Mouse (Mus musculus) heart, postnatal 0 days (tissue): ENCODE measurements around the gene Adam10.

Experiments
- CTCF ChIP-seq: IDR thresholded peaks from 2 replicates; pipeline ENCODE4 v1.5.1; 2016; ENCODE audit warnings: antibody characterized with exemption, control low read depth, low read depth
- EP300 ChIP-seq: IDR thresholded peaks from 2 replicates; pipeline ENCODE4 v1.6.1; 2016; ENCODE audit warnings: antibody characterized with exemption, low read depth

DNA sequence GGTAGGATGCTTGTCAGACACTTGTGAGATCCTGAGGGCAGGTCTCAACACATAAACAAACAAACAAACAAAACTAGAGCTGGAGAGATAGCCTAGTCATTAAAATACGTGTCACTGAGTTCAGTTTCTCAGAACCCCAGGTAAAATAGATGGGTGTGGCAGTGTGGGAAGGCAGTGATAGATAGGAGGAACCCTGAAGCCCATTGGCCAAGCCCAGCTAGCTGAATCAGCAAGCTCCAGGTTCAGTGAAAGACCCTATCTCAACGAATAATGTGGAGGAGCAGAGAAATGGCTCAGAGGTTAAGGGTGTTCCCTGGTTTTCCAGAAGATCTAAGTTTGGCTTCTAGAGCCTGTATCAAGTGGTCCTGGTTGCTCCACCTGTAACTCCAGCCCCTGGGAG is 9.6 kb upstream of the Adam10 start:
- no peak for TF ChIP-seq CTCF
- TF ChIP-seq EP300: no peak
